Mouse (Mus musculus): Measurements from ENCODE around the gene Ppp3ca. TPM values are rescaled to one million over a fixed set of nuclear protein-coding genes. Genes with fewer than 3 reads are reported as not detected.
A peak's percentile ranks its signal among the peaks of the same experiment; 100 is the strongest.

Gene Ppp3ca
- polyA plus RNA-seq, 1 experiment from 2014 or later: 85.6 TPM

- Histone ChIP-seq H3K36me3 (no peaks in the 10 kb centered on the region), H3K9ac (no peak overlapping the region), H3K4me2 (no peak overlapping the region), H3K27me3 (replicated peaks) (no peaks in the 10 kb centered on the region), H3K4me3 (no peak overlapping the region), H3K4me1 (replicated peaks) (peaks cover 32% of the 10 kb centered on the region), H3K27ac (ENCODE audit: poor library complexity, severe bottlenecking) (no peak overlapping the region), H3K9me3 (replicated peaks) (no peaks in the 10 kb centered on the region; the same call in 1 of the 2 replicates)
- WGBS: 86% methylated on average over 2 of the region's 2 CpGs
- ATAC-seq (ENCODE audit: insufficient number of reproducible peaks, low FRiP score): no peak
Observed at GRCm38 (mm10) chr3:136727877-136728276, 58.0 kb downstream of the Ppp3ca start.

- H3K36me3 ChIP-seq: no peaks in the 10 kb centered on the region
- 62% methylated on average over 10 of the region's 10 CpGs for WGBS
- no peak overlapping the region for H3K27ac ChIP-seq (ENCODE audit: poor library complexity, severe bottlenecking)
- H3K4me3 ChIP-seq: no peak overlapping the region
- no peak for ATAC-seq (ENCODE audit: insufficient number of reproducible peaks, low FRiP score)
- no peaks in the 10 kb centered on the region; the same call in 1 of the 2 replicates for H3K9me3 ChIP-seq (replicated peaks)
- no peak overlapping the region for H3K9ac ChIP-seq
- no peaks in the 10 kb centered on the region for H3K27me3 ChIP-seq (replicated peaks)
- peaks cover 17% of the 10 kb centered on the region for H3K4me1 ChIP-seq (replicated peaks)
- no peak overlapping the region for H3K4me2 ChIP-seq
Observed at GRCm38 (mm10) chr3:136729978-136730377, 60.1 kb downstream of the Ppp3ca start.

GRCm38 (mm10) chr3:136731579-136731978, 61.7 kb downstream of the Ppp3ca start:
- Histone ChIP-seq H3K36me3 (no peaks in the 10 kb centered on the region), H3K4me2 (no peak overlapping the region), H3K9me3 (replicated peaks) (no peaks in the 10 kb centered on the region), H3K4me3 (no peak overlapping the region), H3K27me3 (replicated peaks) (no peaks in the 10 kb centered on the region), H3K27ac (ENCODE audit: poor library complexity, severe bottlenecking) (no peak overlapping the region), H3K4me1 (replicated peaks) (peaks cover 10% of the 10 kb centered on the region), H3K9ac (no peak overlapping the region)
- 75% methylated on average over 6 of the region's 6 CpGs for WGBS
- no peak for ATAC-seq (ENCODE audit: insufficient number of reproducible peaks, low FRiP score)

- Histone ChIP-seq H3K4me3 (no peak overlapping the region), H3K4me1 (replicated peaks) (peaks cover 17% of the 10 kb centered on the region), H3K36me3 (no peaks in the 10 kb centered on the region), H3K27me3 (replicated peaks) (no peaks in the 10 kb centered on the region), H3K4me2 (no peak overlapping the region), H3K27ac (ENCODE audit: poor library complexity, severe bottlenecking) (no peak overlapping the region), H3K9ac (no peak overlapping the region), H3K9me3 (replicated peaks) (no peaks in the 10 kb centered on the region)
- 33% methylated on average over 1 of the region's 1 CpGs for WGBS
- no peak for ATAC-seq (ENCODE audit: insufficient number of reproducible peaks, low FRiP score)
Observed at GRCm38 (mm10) chr3:136736021-136736420, 66.1 kb downstream of the Ppp3ca start.

GRCm38 (mm10) chr3:136736773-136737298, 66.9 kb downstream of the Ppp3ca start:
- no peak overlapping the region for H3K9ac ChIP-seq
- WGBS: 75% methylated on average over 7 of the region's 7 CpGs
- no peaks in the 10 kb centered on the region for H3K27me3 ChIP-seq (replicated peaks)
- no peaks in the 10 kb centered on the region for H3K36me3 ChIP-seq
- H3K4me3 ChIP-seq: no peak overlapping the region
- no peak overlapping the region for H3K27ac ChIP-seq (ENCODE audit: poor library complexity, severe bottlenecking)
- H3K4me2 ChIP-seq: no peak overlapping the region
- no peak for ATAC-seq (ENCODE audit: insufficient number of reproducible peaks, low FRiP score)
- peaks cover 20% of the 10 kb centered on the region for H3K4me1 ChIP-seq (replicated peaks)
- H3K9me3 ChIP-seq (replicated peaks): no peaks in the 10 kb centered on the region

GRCm38 (mm10) chr3:136738474-136738873, 68.5 kb downstream of the Ppp3ca start:
- WGBS: 86% methylated on average over 1 of the region's 1 CpGs
- Histone ChIP-seq H3K9me3 (replicated peaks) (no peaks in the 10 kb centered on the region), H3K36me3 (no peaks in the 10 kb centered on the region), H3K9ac (no peak overlapping the region), H3K4me3 (no peak overlapping the region), H3K27me3 (replicated peaks) (no peaks in the 10 kb centered on the region), H3K27ac (ENCODE audit: poor library complexity, severe bottlenecking) (no peak overlapping the region), H3K4me1 (replicated peaks) (peaks cover 27% of the 10 kb centered on the region), H3K4me2 (no peak overlapping the region)
- ATAC-seq (ENCODE audit: insufficient number of reproducible peaks, low FRiP score): no peak

- Histone ChIP-seq H3K4me2 (no peak overlapping the region), H3K27ac (ENCODE audit: poor library complexity, severe bottlenecking) (no peak overlapping the region), H3K36me3 (no peaks in the 10 kb centered on the region), H3K27me3 (replicated peaks) (no peaks in the 10 kb centered on the region), H3K4me3 (no peak overlapping the region), H3K9ac (no peak overlapping the region), H3K4me1 (replicated peaks) (peaks cover 29% of the 10 kb centered on the region), H3K9me3 (replicated peaks) (no peaks in the 10 kb centered on the region)
- ATAC-seq (ENCODE audit: insufficient number of reproducible peaks, low FRiP score): no peak
- WGBS: 89% methylated on average over 5 of the region's 5 CpGs
Observed at GRCm38 (mm10) chr3:136738914-136739313, 69.0 kb downstream of the Ppp3ca start.

GRCm38 (mm10) chr3:136741659-136742058, 71.7 kb downstream of the Ppp3ca start:
- Histone ChIP-seq H3K4me2 (peak overlapping the region; percentile 49), H3K36me3 (no peaks in the 10 kb centered on the region), H3K27ac (ENCODE audit: poor library complexity, severe bottlenecking) (peak overlapping the region; percentile 59), H3K9me3 (replicated peaks) (no peaks in the 10 kb centered on the region), H3K4me3 (no peak overlapping the region), H3K9ac (no peak overlapping the region), H3K4me1 (replicated peaks) (peaks cover 40% of the 10 kb centered on the region), H3K27me3 (replicated peaks) (no peaks in the 10 kb centered on the region)
- peak; percentile 55; the same call in 1 of the 2 replicates for ATAC-seq (ENCODE audit: insufficient number of reproducible peaks, low FRiP score)
- 42% methylated on average over 5 of the region's 5 CpGs for WGBS

GRCm38 (mm10) chr3:136742258-136743057, 72.5 kb downstream of the Ppp3ca start:
- Histone ChIP-seq H3K27me3 (replicated peaks) (no peaks in the 10 kb centered on the region), H3K9ac (no peak overlapping the region), H3K4me1 (replicated peaks) (peaks cover 40% of the 10 kb centered on the region), H3K9me3 (replicated peaks) (no peaks in the 10 kb centered on the region), H3K36me3 (no peaks in the 10 kb centered on the region), H3K27ac (ENCODE audit: poor library complexity, severe bottlenecking) (peak overlapping the region; percentile 59), H3K4me2 (peak overlapping the region; percentile 24; the same call in 1 of the 2 replicates), H3K4me3 (no peak overlapping the region)
- no peak for ATAC-seq (ENCODE audit: insufficient number of reproducible peaks, low FRiP score)
- WGBS: 50% methylated on average over 9 of the region's 9 CpGs

GRCm38 (mm10) chr3:136744295-136744897, 74.5 kb downstream of the Ppp3ca start:
- no peak overlapping the region for H3K4me2 ChIP-seq
- no peaks in the 10 kb centered on the region for H3K9me3 ChIP-seq (replicated peaks)
- no peak overlapping the region for H3K27ac ChIP-seq (ENCODE audit: poor library complexity, severe bottlenecking)
- no peak for ATAC-seq (ENCODE audit: insufficient number of reproducible peaks, low FRiP score)
- peaks cover 39% of the 10 kb centered on the region for H3K4me1 ChIP-seq (replicated peaks)
- WGBS: 60% methylated on average over 10 of the region's 10 CpGs
- H3K9ac ChIP-seq: no peak overlapping the region
- H3K4me3 ChIP-seq: no peak overlapping the region
- no peaks in the 10 kb centered on the region for H3K27me3 ChIP-seq (replicated peaks)
- H3K36me3 ChIP-seq: no peaks in the 10 kb centered on the region

GRCm38 (mm10) chr3:136745456-136745855, 75.5 kb downstream of the Ppp3ca start:
- Histone ChIP-seq H3K9ac (no peak overlapping the region), H3K4me1 (replicated peaks) (peaks cover 42% of the 10 kb centered on the region), H3K4me3 (no peak overlapping the region), H3K9me3 (replicated peaks) (no peaks in the 10 kb centered on the region), H3K4me2 (no peak overlapping the region), H3K27ac (ENCODE audit: poor library complexity, severe bottlenecking) (no peak overlapping the region), H3K27me3 (replicated peaks) (no peaks in the 10 kb centered on the region), H3K36me3 (no peaks in the 10 kb centered on the region)
- WGBS: 80% methylated on average over 7 of the region's 7 CpGs
- ATAC-seq (ENCODE audit: insufficient number of reproducible peaks, low FRiP score): no peak
